Mouse (Mus musculus) E14TG2a.4 (cell line): Measurements from ENCODE around the gene Arhgap10.
A peak's percentile ranks its signal among the peaks of the same experiment; 100 is the strongest.

ENCODE experiments used
- H3K27me3 ChIP-seq: 2 replicates; pipeline ENCODE4 v1.6.1; 2014; ENCODE audit warnings: low read length, control low read depth; ENCODE audit not compliant: insufficient read depth
- H3K36me3 ChIP-seq: 2 replicates; pipeline ENCODE4 v1.6.1; 2014; ENCODE audit warnings: low read length, control low read depth; ENCODE audit not compliant: insufficient read depth
- H3K4me1 ChIP-seq: replicated peaks from 2 replicates; pipeline ENCODE4 v1.6.1; 2014; ENCODE audit warnings: low read depth, low read length, control low read depth
- H3K4me3 ChIP-seq: replicated peaks from 2 replicates; pipeline ENCODE4 v1.5.1; 2014; ENCODE audit warnings: mild to moderate bottlenecking, low read length
- H3K9me3 ChIP-seq: 2 replicates; pipeline ENCODE4 v1.6.1; 2014; ENCODE audit warnings: low read length, control low read depth
- CTCF ChIP-seq: conservative IDR thresholded peaks from 2 replicates; pipeline ENCODE4 v1.5.1; 2014; ENCODE audit warnings: low read length
- NANOG ChIP-seq: IDR thresholded peaks from 2 replicates; pipeline ENCODE4 v1.6.1; 2014; ENCODE audit warnings: borderline replicate concordance, low read length, mixed read lengths
- POU5F1 ChIP-seq: IDR thresholded peaks from 2 replicates; pipeline ENCODE4 v1.6.1; 2014; ENCODE audit warnings: low read length, borderline replicate concordance

Gene Arhgap10

GRCm38 (mm10) chr8:77517301-77518200, at the start of gene Arhgap10:
Arhgap10 (minus strand) TSS chr8:77517953.
- Histone ChIP-seq H3K36me3 (no peaks in the 10 kb centered on the region), H3K4me1 (peaks cover 34% of the 10 kb centered on the region), H3K4me3 (peak within 1 kb of the TSS; percentile 87), H3K27me3 (peaks cover 82% of the 10 kb centered on the region), H3K9me3 (no peaks in the 10 kb centered on the region)
- TF ChIP-seq CTCF (no peak), POU5F1 (no peak), NANOG (no peak)

GRCm38 (mm10) chr8:77561441-77561840, 43.7 kb upstream of the Arhgap10 start:
- Histone ChIP-seq H3K9me3 (no peaks in the 10 kb centered on the region), H3K36me3 (peaks cover 82% of the 10 kb centered on the region), H3K4me1 (no peaks in the 10 kb centered on the region), H3K27me3 (no peaks in the 10 kb centered on the region), H3K4me3 (no peak overlapping the region)
- TF ChIP-seq POU5F1 (no peak), NANOG (no peak), CTCF (no peak)

GRCm38 (mm10) chr8:77552491-77552890, 34.7 kb upstream of the Arhgap10 start:
- TF ChIP-seq NANOG: no peak
- no peak for TF ChIP-seq POU5F1
- no peak for TF ChIP-seq CTCF
- Histone ChIP-seq H3K4me3 (no peak overlapping the region), H3K9me3 (no peaks in the 10 kb centered on the region), H3K27me3 (no peaks in the 10 kb centered on the region), H3K36me3 (peaks cover 64% of the 10 kb centered on the region), H3K4me1 (peaks cover 13% of the 10 kb centered on the region)

- peaks cover 40% of the 10 kb centered on the region for H3K36me3 ChIP-seq
- H3K9me3 ChIP-seq: no peaks in the 10 kb centered on the region
- peaks cover 16% of the 10 kb centered on the region for H3K4me1 ChIP-seq
- H3K27me3 ChIP-seq: no peaks in the 10 kb centered on the region
- H3K4me3 ChIP-seq: peak overlapping the region; percentile 94
- TF ChIP-seq NANOG (no peak), CTCF (peak; percentile 17; the same call in 1 of the 2 replicates), POU5F1 (no peak)
Measured at GRCm38 (mm10) chr8:77549881-77550580, 32.3 kb upstream of the Arhgap10 start.

DNA sequence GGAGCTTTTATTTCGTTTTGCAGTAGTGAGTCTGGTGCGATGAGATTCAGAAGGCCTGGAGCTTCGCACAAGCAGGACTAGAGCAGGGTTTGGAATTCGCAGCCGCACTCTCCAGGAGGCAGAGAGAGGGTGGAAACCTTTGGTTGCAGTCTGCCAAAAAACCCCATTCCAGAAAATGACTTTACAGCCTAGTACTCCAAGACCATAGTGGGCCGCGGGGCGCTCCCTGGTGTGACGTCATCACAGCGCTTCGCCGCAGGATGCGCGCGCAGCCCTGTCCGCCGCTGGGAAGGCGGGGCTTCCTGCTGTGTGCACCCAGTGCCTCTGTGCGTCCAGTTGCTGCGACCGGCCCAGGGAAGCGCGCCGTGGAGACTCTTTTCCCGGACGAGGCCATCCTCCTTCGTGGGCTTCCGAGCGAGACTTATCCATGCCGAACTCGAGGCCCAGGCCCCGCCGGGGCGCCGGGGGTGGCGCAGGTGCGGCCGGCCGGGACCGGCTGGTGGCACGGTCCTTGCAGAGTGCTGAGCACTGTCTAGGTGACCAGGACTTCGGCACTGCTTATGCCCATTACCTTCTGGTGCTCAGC, 31.5 kb upstream of the Arhgap10 start, which contains the start of gene Prmt9:
Gene Prmt9, plus strand, starts transcription at position 277 of the 586 bp plus-strand sequence.
- no peak for TF ChIP-seq CTCF
- no peak for TF ChIP-seq NANOG
- no peak for TF ChIP-seq POU5F1
- H3K36me3 ChIP-seq: peaks cover 33% of the 10 kb centered on the region
- H3K9me3 ChIP-seq: no peaks in the 10 kb centered on the region
- H3K4me1 ChIP-seq: peaks cover 16% of the 10 kb centered on the region
- no peaks in the 10 kb centered on the region for H3K27me3 ChIP-seq
- peak within 1 kb of the TSS; percentile 94 for H3K4me3 ChIP-seq

DNA sequence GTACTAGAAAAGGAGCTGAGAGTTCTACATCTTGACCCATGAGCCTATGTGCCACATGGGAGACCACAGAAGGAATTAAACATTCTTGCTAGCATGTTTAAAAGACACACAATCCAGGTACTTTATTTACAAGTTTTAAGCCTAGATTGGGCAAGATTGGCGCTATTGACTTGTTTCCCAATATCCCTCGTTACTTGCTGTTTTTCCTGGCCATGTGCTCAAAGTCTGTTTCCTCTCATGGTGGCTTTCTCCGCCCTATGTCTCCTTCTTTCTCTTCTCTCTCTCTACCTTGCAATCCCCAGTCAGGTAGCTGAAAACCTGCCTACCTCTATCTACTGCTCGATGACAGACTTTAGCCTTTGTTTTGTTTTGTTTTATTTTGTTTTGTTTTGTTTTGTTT, 27.9 kb upstream of the Arhgap10 start:
- H3K36me3 ChIP-seq: no peaks in the 10 kb centered on the region
- no peaks in the 10 kb centered on the region for H3K9me3 ChIP-seq
- TF ChIP-seq CTCF (no peak), POU5F1 (no peak), NANOG (no peak)

DNA sequence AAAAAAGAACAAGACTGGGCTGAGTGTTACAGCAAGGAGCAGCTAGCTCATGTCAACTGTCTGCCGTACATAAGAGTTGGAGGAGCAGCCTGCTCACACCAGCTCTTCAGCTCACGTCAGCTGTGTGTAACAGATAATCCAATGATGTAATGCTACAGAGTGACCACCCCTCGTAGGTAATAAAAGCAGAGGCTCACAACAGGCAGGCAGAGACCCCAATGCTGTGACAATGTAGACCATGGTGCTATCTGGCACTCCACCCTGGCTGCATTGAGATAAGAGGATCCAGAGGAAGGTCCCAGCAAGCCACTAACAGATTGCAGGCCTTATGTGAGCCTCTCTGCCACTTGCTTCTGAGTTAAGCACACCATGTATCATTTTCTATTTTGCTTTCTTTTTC, 26.7 kb upstream of the Arhgap10 start:
- Histone ChIP-seq H3K4me1 (peaks cover 23% of the 10 kb centered on the region), H3K4me3 (no peak overlapping the region), H3K9me3 (no peaks in the 10 kb centered on the region), H3K36me3 (no peaks in the 10 kb centered on the region), H3K27me3 (no peaks in the 10 kb centered on the region)
- TF ChIP-seq CTCF: no peak
- TF ChIP-seq POU5F1: no peak
- TF ChIP-seq NANOG: no peak

More for the DNA sequence above, 27.9 kb upstream of the Arhgap10 start:
- Histone ChIP-seq H3K27me3 (no peaks in the 10 kb centered on the region), H3K4me3 (no peak overlapping the region), H3K4me1 (peaks cover 25% of the 10 kb centered on the region)

DNA sequence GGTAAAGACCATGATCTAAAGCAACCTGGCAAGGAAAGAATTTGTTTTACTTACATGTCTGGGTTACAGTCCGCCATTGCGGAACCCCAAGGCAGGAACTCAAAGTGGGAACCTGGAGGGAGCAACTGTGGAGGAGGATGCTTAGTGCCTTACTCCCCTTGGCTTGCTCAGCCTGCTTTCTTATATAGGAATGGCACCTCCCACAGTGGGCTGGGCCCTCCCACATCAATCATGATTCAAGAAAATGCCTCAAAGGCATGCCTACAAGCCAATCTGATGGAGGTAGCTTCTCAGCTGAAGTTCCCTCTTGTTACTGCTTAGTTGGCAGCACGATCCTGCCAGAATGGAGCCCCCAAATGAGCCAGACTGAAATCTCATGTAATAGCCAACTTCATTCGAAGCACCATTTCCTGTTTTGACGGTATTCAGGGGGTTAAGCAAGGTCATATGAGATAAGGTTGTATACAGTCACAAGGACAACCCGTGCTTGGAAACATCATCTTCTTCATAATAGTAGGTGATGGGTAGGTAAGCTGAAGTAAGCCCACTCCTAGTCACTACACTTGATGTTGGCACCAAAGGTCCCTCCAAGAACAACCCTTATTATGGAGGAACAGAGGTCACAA, 25.5 kb upstream of the Arhgap10 start:
- Histone ChIP-seq H3K36me3 (no peaks in the 10 kb centered on the region), H3K4me1 (peaks cover 22% of the 10 kb centered on the region; the same call in 1 of the 2 replicates), H3K9me3 (peaks cover 7% of the 10 kb centered on the region), H3K27me3 (no peaks in the 10 kb centered on the region), H3K4me3 (no peak overlapping the region)
- TF ChIP-seq CTCF (no peak), POU5F1 (no peak), NANOG (no peak)
